Mouse (Mus musculus) T-helper 2 cell (primary cell): Measurements from ENCODE around the gene Pdia2.
"Not testable (repeated sequence)": the region's sequence is repeated elsewhere in the genome, so short reads cannot be mapped to it uniquely, and the experiment has no call there.

Experiments used
- in situ Hi-C: fragments of 300-600 bp; cut with MboI, MseI; formaldehyde crosslinking; loops from one replicate; pipeline ENCODE4 v1.15.1; 2025; ENCODE audit warnings: high pct_unique_total_duplicates

Pdia2 gene

DNA sequence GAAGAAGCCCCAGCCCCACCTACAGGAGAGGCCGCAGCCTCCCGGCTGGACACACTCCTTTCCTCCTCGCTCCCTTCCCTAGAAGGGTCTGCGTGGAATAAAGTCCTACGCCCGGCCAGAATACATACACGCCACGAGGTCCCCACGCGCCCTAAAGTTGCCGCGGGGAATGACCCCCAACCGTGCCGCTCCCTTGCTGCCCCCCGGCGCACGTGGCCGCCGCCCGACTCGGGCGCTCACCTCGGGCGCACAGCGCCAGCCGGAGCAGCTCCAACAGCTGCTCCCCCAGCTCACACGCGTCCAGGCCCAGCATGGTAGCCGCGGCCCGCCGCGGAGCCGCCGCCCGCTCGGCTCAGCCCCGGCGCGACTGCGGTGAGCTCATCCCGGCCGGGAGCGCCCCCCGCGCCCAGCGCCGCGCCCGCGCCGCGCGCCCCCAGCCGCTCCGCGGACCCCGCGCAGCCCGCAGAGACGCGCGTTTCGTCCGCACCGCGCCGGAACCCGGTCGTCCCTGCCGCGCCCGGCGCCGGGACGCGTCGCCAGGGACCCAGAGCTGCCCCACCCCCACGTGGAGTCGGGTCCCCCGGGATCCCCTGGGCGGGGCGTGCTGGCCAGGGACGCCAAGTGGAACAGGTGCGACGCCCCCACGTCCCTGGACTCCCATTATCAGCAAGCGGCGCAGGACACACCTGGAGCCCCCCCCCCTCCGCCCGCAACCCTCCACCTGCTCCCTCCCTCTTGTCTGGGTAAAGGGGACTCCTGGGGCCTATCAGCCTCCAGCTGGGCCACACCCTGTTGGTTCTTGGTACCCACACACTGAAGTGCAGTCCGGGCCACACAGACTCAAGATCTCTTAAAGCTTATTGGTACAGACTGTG lies 2.2 kb upstream of the Pdia2 start:
- in situ Hi-C loops: no loop called here

DNA sequence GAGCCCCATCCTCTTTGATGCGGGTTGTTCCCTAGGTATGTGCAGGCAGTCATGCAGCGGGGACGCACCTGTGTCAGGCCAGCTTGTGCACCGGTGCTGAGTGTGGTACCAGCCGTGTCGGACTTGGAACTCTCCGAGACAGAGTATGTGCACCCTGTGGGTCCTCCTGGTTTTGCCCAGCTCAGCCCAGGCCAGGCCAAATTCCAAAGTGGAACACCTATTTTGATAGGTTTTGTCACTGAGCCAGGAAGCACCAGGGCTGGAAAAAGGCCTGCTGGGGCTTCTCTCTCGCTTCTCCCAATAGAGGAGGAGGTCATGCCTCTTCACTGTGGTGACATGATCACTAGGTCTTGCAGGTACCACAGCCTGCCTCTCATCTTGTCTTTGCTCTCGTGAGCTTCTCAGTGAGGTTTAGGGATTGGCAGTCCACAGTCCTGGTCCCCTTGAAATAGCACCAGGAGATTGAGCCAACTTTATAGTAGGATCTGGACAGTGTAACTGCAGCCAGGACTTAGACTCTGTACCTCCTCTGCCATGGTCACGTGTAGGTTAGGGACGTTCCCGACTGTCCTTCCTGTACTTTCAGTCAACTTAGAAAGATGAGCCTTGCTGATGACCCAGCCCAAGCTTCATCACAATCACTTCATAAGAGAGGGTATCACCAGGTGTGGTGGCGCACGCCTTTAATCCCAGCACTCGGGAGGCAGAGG lies 6.3 kb downstream of the Pdia2 start:
- in situ Hi-C loops: no loop called here

DNA sequence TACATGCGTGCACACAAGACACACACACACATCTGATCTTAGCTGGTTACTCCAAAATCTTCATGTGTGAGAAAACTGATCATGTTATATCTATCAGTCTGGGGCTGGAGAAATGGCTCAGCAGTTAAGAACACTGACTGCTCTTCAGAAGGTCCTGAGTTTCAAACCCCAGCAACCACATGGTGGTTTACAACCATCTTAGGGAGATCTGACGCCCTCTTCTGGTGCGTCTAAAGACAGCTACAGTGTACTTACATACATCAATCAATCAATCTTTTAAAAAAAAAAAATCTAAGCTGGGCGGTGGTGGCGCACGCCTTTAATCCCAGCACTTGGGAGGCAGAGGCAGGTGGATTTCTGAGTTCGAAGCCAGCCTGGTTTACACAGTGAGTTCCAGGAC lies 7.4 kb downstream of the Pdia2 start:
- in situ Hi-C loops: not testable (repeated sequence)

DNA sequence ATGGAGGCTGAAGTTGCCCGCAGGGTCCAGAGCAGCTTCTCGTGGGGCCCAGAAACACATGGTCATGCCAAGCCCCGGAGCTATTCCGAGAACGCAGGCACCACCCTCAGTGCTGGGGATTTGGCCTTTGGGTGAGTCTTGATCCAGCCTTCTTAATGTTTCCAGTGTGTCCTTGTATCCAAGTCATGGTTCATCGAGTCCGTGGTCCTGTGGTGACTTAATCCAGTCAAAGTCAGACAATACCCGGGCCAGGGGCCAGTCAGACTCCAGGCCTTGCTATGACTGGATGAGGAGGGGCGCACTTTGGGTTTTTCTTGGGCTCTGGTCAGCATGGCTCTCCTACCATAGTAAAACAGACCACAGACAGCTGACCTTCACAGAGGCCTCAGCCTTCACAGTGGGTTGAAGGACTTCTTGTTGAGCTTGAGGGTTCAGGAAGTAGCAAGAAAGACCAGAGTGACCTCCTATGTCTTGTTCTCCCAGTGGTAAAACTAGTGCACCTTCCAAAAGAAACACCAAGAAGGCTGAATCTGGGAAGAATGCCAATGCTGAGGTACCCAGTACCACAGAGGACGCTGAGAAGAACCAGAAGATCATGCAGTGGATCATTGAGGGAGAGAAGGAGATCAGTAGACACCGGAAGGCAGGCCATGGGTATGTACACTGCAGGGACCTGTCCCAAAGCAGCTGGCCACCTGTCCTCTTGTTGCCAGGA lies 10.6 kb downstream of the Pdia2 start:
- in situ Hi-C loops: no loop called here

DNA sequence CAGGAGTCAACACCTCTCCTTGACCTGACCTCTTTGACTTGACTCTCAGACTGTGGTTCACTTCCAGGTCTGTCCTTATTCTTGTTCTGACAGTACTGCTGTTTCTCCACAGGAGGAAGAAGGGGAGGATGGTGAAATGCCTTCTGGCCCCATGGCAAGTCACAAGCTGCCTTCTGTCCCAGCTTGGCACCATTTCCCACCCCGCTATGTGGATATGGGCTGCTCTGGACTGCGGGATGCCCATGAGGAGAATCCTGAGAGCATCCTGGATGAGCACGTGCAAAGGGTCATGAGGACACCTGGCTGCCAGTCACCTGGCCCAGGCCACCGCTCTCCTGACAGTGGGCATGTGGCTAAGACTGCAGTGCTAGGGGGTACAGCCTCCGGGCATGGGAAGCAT lies 11.3 kb downstream of the Pdia2 start:
- in situ Hi-C loops: no loop called here

DNA sequence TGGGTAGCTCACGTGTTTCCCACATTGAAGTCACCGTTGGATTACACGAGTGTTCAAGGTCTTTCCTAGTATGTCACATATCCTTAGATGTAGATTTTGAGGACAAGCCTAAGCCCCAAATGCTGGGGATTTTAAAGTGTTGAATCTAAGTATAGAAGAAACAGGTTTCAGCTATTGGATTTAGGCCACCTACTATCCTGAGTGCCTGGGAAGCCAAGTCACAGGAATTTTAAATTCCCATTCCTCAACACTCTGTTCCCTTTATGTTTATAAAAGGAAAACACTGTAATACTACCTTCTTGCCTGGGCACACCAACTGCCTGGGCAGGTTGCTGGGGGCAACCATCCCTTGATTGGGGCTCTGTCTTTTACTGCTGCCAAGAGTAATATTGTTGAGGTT lies 17.7 kb downstream of the Pdia2 start:
- in situ Hi-C loops: no loop called here

DNA sequence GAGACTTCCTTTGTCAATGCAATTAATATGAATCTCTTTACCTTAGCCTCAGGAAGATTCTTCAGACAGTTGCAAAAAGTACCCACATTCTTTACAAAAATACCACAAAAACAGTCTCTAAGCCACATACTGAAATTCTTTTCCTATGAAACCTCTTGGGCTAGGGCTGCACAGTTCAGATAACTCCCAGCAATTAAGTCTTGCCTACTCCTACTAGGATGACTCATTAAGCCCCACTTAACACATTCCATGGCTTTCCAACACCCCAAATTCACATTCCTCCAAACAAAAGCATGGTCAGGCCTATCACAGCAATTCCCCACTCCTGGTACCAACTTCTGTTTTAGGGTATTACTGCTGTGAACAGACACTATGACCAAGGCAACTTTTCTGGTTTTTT lies 20.3 kb downstream of the Pdia2 start:
- in situ Hi-C loops: no loop called here

DNA sequence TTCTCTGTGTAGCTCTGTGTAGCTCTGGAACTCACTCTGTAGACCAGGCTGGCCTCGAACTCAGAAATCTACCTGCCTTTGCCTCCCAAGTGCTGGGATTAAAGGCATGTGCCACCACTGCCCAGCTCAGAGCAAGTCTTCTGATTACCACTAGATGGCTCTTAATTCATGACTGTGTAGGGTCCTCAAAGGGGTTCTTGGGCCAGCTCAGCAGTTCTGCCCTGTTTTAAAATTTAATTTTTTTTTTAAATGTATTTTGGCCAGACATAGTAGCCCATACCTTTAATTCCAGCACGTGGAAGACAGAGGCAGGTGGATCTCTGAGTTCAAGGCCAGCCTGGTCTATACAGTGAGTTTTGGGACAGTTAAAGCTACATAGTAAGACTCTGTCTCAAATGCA lies 23.6 kb downstream of the Pdia2 start:
- in situ Hi-C loops: not testable (repeated sequence)

DNA sequence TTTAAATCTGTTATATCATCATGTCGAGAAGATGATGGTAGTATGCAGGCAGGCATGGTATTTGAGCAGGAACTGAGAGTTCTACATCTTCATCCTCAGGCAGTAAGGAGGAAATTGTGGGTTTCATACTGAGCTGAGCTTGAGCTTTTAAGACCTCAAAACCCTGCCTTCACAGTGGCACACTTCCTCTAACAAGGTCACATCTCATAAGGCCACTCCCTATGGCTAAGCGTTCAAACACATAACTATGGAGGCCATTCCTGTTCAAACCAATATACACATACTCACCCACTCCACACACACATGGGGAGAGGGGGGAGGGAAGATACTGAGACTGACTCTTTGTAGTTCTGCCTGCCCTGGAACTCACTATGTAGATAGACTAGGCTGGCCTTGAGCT lies 30.8 kb downstream of the Pdia2 start:
- in situ Hi-C loops: no loop called here

DNA sequence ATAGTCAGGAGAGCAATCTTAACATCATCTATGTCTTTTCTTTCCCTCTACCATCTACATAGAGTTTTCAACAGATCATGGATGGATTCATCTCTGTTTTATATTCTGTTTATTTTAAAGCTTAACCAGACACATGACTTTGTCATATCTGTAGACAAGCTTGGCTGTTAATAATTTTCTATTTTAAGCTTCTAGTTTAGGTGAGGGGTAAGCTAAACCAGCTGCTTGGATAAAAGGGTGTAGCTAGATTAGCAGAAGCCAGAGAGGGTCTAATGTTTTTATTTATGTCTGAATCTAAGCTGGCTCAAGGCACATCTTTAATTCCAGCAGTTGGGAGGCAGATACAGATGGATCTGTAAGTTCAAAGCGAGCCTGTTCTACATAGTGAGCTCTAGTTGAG lies 36.2 kb downstream of the Pdia2 start:
- in situ Hi-C loops: no loop called here

DNA sequence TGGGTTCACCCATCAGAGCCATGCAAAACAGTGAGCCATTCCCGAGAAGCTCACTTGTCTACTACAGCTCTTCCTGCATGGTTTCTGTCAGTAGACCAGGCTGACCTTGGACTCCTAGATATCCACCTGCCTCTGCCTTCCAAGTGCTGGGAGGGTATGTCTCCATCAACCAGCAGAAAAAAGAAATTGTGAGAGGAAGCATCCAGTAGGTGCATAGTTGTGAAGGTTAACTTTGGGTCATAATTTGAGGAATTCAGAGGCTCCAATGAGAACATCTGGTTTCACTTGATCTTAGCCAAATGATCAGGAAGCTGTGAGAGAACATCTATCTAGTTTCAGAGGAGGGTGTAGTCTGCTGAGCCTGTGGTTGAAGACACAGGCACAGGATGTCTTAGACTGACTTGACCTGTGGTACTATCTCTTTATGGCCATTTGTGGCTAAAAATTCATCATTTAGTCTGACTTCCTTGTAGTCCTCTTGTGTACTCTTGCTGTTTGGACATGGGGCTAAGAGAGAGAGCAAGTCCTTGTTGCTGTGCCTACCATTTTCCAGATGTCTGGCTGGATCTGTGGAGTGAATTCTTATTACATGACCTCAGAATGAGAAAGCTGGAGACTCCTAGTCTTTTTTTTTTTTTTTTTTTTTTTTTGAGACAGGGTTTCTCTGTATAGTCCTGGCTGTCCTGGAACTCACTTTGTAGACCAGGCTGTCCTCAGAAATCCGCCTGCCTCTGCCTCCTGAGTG lies 46.8 kb downstream of the Pdia2 start:
- in situ Hi-C loops: no loop called here

DNA sequence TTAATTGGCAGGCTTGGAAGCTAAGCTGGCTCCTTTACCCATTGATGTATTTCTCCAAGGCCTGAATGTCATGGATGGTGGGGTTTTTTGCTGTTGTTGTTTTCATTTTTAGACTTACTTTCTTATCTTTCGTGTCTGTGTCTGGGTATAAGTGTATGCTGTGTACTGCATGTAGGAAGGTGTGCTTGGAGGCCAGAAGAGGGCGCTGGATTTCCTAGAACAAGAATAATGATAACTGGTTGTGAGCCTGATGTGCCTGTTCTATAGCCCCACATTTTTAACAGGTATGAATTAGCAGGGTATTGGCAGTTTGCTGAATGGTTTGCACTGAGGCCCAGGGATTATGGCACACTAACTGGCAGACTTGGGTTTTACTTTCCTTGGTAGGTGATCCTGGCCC lies 49.8 kb downstream of the Pdia2 start:
- in situ Hi-C loops: no loop called here
